Mouse (Mus musculus): ENCODE data around the gene Mxd1.

GRCm38 (mm10) chr6:86678341-86678740 lies 9.4 kb upstream of the Mxd1 start:
- no peak for TF ChIP-seq POLR2A (IDR thresholded peaks at IDR 0.05; ENCODE audit: low read depth, low read length)
- no peak for TF ChIP-seq CTCF (IDR thresholded peaks at IDR 0.05; ENCODE audit: borderline replicate concordance, insufficient read depth, low read length)

Data from embryonic fibroblast, embryonic 13.5 days (primary cell).